Mouse (Mus musculus) cortical plate, adult 2 months (tissue): ENCODE data around the gene Gfi1b. TPM values are rescaled to one million over a fixed set of nuclear protein-coding genes. Genes with fewer than 3 reads are reported as not detected.

Experiments
- H3K27ac ChIP-seq: fragments of 200-500 bp; 2 replicates; pipeline ENCODE4 v1.5.1; 2012; ENCODE audit warnings: low read length, control low read depth, inconsistent platforms; ENCODE audit not compliant: insufficient read depth
- H3K4me1 ChIP-seq: fragments of 200-500 bp; 2 replicates; pipeline ENCODE4 v1.6.1; 2011; ENCODE audit warnings: low read length; ENCODE audit not compliant: control insufficient read depth, insufficient read depth
- H3K4me3 ChIP-seq: fragments of 200-500 bp; 2 replicates; pipeline ENCODE4 v1.5.1; 2011; ENCODE audit warnings: mild to moderate bottlenecking, low read length, control low read depth; ENCODE audit not compliant: insufficient read depth
- CTCF ChIP-seq: fragments of 200-500 bp; IDR thresholded peaks from 2 replicates; pipeline ENCODE4 v1.5.1; 2011; ENCODE audit warnings: mild to moderate bottlenecking, control low read depth, low read length; ENCODE audit not compliant: insufficient read depth; ENCODE audit errors: extremely low read depth
- POLR2A ChIP-seq: fragments of 200-500 bp; IDR thresholded peaks from 2 replicates; pipeline ENCODE4 v1.6.1; 2011; ENCODE audit warnings: mild to moderate bottlenecking, low read length, control low read depth; ENCODE audit not compliant: insufficient read depth; ENCODE audit errors: extremely low read depth
- polyA plus RNA-seq: library from polyadenylated mRNA; depleted of rRNA; stranded (reverse); fragments of >200 nt; gene quantifications from 2 replicates; pipeline ENCODE4 v1.2.3, GENCODE M21; 2012; rRNA removed

Gfi1b gene
- not detected in 2 replicates for polyA plus RNA-seq

DNA sequence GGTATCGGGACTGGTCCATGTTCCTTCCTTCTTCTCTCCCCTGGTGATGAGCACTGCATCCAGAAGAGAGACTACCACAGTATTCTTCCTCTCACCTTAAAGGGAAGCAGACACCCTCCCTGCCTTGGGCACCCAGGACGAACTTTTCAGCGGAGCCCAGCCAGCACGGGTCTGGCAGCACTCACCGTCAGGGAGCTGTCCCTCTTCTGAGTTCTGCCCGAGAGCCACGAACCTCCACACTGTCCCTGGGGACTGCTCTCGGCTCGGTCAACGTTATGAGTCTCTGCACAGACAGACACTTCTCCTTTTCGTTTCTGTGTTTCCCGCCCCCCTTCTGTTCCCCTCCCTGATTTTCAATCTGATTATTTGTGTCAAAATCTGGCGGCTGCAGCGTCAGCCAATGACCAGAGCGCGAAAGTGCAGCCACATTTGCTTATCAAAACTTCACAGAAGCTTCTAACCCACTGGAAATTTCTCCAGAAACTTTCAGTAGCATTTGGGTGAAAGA lies at the start of gene Gfi1b:
Gfi1b (minus strand) TSS at position 319 of the 508 bp plus-strand sequence.
- no peak for TF ChIP-seq CTCF
- TF ChIP-seq POLR2A: no peak
- Histone ChIP-seq H3K4me1 (no peaks in the 10 kb centered on the region), H3K4me3 (no peak within 1 kb of the TSS), H3K27ac (no peak within 1 kb of the TSS)

DNA sequence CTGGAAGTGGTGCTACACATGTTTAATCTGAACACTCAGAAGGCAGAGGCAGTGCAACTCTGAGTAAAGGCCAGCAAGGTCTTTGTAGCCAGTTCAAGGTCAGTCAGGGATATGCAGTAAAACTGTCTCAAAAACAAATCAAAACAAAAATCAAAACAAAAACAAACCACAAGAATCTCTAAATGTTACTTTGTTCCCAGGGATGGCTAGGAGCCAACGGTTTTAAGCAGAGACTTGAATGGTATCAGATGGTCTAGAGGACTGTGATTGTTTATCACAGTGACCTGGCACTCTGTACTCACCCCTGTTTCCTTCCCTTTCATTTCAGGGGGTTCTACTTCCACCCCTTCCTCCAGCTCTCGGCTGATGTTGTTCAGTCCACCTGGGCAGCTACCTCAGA lies 49.7 kb upstream of the Gfi1b start:
- H3K4me3 ChIP-seq: no peak overlapping the region
- peaks cover 2% of the 10 kb centered on the region; the same call in 1 of the 2 replicates for H3K4me1 ChIP-seq
- no peak for TF ChIP-seq CTCF
- TF ChIP-seq POLR2A: no peak
- no peak overlapping the region for H3K27ac ChIP-seq

DNA sequence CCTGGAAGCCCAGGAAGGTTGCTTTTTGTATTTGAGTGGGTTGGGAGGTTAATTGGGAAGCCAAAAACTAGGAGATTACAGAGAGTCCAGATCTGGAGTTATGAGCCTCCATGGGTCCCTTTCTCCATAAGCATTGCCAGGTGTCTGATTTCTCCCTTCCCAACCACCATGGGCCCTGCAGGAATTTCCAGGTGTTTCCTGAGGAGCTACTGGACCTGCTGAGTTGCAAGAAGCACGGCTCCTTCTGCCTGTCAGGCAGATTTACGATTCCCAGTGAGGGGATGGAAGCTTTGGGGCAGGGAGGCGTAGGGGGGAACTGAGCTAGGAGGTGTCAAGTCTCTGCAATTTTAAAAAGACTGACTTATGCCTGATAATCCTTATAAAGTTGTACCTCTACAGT lies 44.0 kb upstream of the Gfi1b start:
- Histone ChIP-seq H3K4me1 (peaks cover 2% of the 10 kb centered on the region; the same call in 1 of the 2 replicates), H3K27ac (no peak overlapping the region), H3K4me3 (no peak overlapping the region)
- no peak for TF ChIP-seq POLR2A

DNA sequence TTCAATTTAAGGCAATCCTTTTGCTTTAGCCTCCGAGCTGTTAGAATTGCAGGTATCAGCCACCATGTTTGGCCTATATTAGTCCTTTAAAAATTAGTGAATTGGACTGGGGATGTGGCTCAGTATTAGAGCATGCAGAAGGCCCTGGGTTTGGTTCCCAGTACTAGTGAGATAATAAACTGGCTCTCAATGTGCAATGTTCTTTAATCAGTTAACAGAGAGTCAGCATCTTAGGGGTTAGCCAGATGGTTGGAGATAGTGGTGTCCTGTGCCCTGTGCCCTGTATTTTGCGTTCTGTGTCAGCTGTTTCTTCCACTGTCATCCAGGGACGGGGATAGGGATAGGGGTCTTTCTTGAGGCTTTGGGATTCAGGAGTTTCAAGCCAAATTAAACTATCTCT lies 41.1 kb upstream of the Gfi1b start:
- peaks cover 2% of the 10 kb centered on the region; the same call in 1 of the 2 replicates for H3K4me1 ChIP-seq
- no peak for TF ChIP-seq CTCF
- H3K4me3 ChIP-seq: no peak overlapping the region
- no peak overlapping the region for H3K27ac ChIP-seq

DNA sequence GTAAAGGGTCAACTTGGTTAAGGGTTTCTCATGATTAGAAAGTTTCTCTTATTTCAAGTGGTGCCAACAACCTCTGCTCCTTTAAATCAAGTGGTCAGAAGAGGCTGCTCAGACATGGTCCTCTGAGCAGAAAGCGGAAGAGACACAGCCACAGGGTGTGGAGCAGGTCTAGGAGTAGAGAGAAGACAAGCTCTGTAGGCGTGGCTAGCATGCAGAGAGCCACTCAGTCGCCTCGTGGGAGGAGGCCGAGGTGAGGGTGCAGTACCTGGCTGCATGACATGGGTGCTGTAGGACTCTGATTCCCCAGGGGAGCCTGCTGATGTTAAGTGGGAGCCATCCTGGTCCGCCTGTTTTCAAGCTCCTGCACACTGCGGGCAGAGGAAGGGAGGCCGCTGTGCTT lies 34.4 kb upstream of the Gfi1b start:
- Histone ChIP-seq H3K4me1 (peaks cover 4% of the 10 kb centered on the region; the same call in 1 of the 2 replicates), H3K27ac (no peak overlapping the region), H3K4me3 (no peak overlapping the region)
- no peak for TF ChIP-seq CTCF
- no peak for TF ChIP-seq POLR2A

DNA sequence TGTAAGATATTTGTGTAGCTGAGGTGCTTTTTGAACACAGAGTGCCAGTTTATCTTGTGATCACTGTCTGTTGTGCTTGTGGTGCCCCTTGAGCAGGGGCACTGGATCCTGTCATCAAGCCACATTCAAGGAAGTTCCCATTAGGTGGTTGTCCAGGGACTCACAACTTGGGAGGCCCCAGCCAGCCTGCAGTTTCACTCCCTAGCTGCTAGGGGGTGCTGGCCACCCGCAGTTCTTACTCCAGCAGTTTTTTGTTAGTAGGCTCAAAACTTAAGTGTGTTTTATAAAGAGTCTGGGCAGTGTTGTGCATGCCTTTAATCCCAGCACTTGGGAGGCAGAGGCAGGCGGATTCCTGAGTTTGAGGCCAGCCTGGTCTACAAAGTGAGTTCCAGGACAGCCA lies 32.5 kb upstream of the Gfi1b start:
- no peak overlapping the region for H3K27ac ChIP-seq
- H3K4me1 ChIP-seq: peaks cover 4% of the 10 kb centered on the region; the same call in 1 of the 2 replicates

DNA sequence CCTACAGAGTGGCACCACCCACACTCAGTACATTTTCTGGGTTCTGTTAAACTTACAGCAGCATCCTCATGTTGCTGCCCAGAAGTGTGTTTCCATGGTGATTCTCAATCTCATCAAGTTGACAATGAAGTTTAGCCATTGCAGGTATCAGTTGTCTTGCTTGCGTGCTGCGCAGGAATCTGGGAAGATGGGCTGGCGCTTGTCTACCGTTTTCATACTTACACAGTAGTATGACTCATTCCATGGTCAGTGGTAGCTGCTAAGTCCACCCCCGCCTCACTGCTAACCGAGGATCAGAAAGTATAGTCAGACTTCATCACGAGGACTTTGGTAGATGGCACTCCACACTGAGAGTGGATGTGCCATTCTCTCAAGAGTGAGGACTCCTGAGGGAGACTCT lies 31.6 kb upstream of the Gfi1b start:
- no peak overlapping the region for H3K27ac ChIP-seq
- no peak overlapping the region for H3K4me3 ChIP-seq
- H3K4me1 ChIP-seq: peaks cover 4% of the 10 kb centered on the region; the same call in 1 of the 2 replicates
- TF ChIP-seq CTCF (no peak), POLR2A (no peak)

More for the DNA sequence above, 32.5 kb upstream of the Gfi1b start:
- TF ChIP-seq POLR2A: no peak
- TF ChIP-seq CTCF: 0 out of 2 replicates have a peak, but pooled peaks have one; percentile 10
- H3K4me3 ChIP-seq: no peak overlapping the region

DNA sequence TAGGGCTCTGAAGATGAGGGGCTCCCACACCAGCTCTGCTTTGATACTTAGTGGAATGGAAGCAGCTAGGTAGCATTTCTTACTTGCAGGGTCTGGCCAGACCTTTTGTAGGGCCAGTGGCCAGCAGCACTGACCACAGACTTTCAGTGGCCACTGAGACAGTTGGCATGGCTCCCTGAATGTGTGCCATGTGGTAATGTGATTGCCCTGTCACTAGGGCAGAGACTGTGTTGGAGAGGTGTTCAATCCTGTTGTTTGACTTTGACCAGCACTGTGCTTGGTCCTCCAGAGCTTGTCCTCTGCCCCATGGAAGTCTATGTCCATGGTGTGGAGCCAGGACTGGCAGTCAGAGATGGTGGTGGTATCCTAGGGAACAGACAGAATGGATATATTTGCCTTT lies 28.7 kb upstream of the Gfi1b start:
- H3K4me1 ChIP-seq: peaks cover 4% of the 10 kb centered on the region; the same call in 1 of the 2 replicates
- H3K4me3 ChIP-seq: no peak overlapping the region
- no peak overlapping the region for H3K27ac ChIP-seq
- no peak for TF ChIP-seq POLR2A
- no peak for TF ChIP-seq CTCF

DNA sequence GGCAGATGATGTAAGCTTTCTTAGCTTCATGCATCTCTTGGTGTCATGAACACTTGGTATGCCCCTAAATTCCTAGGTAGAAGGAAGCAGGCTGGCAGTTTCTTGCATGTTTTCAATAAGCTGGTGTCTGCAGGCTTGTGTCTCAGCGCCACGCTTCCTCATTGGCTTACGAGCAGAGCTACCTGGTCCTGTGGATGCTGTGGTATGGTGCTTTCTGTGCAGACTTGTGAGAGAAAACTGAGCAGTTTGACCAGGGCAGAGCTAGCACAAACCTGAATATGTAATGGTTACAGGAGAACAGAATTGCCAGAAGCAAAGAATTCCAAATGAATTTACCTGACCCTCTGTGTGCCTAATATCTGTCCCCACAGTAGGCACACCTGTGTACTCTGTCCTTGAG lies 21.3 kb upstream of the Gfi1b start:
- TF ChIP-seq CTCF (no peak), POLR2A (no peak)
- Histone ChIP-seq H3K4me1 (peaks cover 2% of the 10 kb centered on the region; the same call in 1 of the 2 replicates), H3K4me3 (no peak overlapping the region), H3K27ac (no peak overlapping the region)

DNA sequence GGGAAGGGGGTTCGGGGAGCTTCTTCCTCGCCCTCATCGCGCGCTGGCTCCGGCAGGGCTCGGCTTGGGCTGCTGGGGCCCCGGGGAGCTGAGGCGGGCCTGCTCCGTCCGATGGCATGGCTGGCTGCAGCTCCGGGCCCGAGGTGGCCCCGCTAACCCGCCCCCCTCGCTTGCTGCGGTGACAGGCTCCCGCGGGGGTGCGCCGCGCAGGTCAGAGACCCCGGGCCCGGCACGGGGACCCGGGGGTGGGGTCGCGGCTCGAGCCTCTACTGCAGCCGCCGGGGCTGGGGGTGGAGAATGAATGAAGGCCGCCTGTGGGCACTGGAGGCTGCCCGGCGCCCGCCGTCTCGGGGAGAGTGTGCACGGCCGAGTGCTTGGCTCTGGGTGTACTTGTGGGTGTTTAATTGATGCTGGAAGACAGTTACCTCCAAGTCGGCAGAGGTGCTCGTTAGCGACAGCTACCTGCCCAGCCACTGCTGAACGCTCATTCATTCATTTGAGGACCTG lies 19.7 kb upstream of the Gfi1b start:
- peak overlapping the region; percentile 65 for H3K4me3 ChIP-seq
- no peak for TF ChIP-seq CTCF
- TF ChIP-seq POLR2A: 0 out of 2 replicates have a peak, but pooled peaks have one; percentile 20
- H3K27ac ChIP-seq: peak overlapping the region; percentile 95; the same call in 1 of the 2 replicates
- peaks cover 2% of the 10 kb centered on the region; the same call in 1 of the 2 replicates for H3K4me1 ChIP-seq
